Mouse (Mus musculus) inflammation-experienced regulatory T-cells, adult 6 months (primary cell): ENCODE results near the gene Trim65. TPM values are rescaled to one million over a fixed set of nuclear protein-coding genes. Genes with fewer than 3 reads are reported as not detected.

Experiments used
- ATAC-seq: one replicate; pipeline ENCODE4 v1.8.0; 2017
- polyA plus RNA-seq, 3 experiments: library from polyadenylated mRNA; unstranded; fragments of 100-300 nt; shearing (Covaris generic); gene quantifications; one replicate each; pipeline ENCODE4 v1.2.1; 2017

Trim65 gene
- polyA plus RNA-seq, 3 experiments from 2014 or later: 9.5 to 13.3 (median 11.4) TPM

DNA sequence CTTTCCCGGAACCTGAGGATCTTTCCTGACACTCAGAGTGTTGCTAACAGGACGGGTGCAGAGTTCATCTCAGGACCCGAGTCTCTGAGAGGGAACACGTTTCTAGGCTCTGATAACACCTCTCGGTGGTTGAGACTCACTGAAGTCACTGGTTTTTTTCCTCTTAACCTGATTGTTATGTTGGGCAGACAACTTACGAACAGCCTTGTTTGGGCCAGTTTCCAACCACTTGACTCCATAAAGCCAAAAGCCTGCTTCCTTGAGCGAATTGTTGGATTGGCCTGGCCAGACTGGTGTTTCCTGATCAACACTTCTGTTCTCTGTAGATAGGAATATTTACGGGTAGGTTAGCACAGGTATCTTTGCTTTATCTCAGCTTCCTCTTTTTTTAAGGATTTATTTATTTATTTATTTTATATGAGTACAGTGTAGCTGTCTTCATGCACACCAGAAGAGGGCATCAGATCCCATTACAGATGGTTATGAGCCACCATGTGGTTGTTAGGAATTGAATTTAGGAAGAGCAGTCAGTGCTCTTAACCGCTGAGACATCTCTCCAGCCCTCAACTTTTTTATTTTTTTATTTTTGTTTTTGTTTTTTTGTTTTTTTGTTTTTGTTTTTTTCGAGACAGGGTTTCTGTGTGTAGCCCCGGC lies 42.1 kb downstream of the Trim65 start:
- ATAC-seq: no peak

DNA sequence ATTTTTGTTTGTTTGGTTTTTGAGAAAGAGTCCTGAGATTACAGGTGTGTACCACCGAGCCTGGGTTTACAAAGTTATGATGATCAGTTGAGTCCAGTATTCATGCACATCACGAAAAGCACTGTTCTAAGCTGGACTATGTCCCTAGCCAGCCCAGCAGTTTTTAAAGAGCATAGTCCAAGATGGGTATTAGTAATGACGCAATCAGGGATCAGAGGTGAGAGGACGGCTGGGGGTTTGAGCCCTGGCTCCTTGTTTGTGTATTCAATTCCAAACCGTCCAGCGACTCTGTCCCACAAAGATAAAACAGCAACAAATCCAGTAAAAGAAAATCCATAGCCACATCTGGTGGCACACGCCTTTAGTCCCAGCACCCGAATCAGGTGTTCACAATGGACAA lies 42.7 kb downstream of the Trim65 start:
- no peak for ATAC-seq

DNA sequence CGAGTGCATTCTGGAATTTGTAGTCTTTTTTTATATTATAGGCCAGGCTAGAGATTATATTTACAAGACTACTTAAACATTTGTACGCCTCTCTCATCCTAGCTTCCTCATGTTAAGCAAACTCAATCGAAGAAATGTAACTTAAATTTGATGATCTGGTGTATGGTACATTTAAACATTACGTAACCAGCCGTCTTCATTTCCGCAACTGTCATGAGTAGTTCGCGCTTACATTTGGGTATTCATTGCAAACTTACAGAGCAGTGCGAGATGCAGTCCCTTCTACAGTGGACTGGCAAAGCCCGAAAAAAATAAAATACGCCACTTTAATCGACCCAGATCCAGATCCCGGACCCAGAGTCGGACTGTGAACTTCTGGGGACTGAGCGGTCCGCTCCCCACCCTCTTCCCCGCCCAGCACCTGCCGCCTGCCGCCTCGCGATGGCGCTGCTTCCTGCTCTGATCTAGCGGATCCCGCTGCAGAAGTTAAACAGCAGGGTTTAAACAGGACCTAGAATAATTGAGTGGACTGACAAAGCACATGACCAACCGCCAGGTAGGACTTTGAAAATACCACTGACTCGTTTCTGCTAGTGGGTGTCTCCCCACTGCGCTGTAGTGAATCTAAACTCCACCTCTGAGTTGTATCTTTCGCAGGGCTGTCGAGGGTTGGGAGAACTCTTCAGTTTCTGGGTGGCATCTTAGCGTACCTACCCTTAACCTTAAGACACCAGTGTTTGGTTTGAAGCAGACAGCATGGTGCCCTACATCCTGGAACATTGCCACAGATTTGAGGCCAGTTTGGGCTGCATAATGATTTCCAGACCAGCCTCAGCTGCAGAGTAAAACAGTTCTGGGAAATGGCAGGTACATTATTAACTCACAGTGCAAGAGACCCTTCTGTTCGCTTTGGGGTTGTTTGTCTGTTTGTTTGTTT lies 43.5 kb downstream of the Trim65 start:
- peak; percentile 50 for ATAC-seq

DNA sequence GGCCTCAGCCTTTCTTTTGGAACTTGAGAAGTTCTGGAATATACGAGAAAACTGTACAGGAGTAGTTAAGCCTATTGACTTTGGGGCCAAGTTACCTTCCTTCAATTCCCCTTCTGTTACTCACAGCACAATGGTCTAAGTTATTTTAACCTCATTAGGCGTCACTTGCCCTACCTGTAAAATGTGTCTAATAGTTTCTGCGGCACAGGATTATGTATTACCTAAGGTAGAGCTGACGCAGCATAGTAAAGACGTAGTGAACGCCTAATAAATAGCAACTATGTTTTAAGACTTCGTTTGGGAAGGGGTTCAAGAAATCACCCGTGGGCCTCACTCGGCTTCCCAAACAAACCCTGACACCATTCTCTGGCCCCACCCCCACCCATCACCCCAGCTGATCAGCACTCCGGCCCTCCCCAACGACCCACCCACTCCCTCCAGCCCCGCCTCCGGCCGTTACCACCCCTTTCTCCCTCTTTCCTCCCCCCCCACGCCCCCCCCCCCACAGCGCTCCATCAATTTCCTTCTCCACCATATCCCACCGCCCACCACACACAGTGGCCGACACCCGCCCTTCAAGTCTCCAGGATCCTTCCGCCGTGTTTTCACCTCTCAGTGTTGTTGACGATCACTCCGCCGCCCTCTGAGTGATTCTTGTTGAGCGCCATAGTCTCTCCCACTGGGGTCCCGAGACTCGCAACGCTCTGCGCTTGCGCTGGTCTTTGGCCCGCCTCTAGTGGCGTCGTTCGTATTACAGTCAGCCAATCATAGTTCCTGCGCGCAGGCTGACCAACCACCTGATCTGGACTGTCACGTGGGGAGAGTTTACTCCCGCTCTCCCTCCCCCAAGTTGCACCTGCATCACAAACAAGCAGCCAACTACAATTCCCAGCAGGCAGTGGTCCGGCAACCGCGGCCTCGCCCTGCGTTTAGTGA lies 44.4 kb downstream of the Trim65 start, which contains the start of gene Wbp2:
Gene Wbp2, minus strand, starts transcription at position 738 of the 936 bp plus-strand sequence.
- peak; percentile 97 for ATAC-seq

DNA sequence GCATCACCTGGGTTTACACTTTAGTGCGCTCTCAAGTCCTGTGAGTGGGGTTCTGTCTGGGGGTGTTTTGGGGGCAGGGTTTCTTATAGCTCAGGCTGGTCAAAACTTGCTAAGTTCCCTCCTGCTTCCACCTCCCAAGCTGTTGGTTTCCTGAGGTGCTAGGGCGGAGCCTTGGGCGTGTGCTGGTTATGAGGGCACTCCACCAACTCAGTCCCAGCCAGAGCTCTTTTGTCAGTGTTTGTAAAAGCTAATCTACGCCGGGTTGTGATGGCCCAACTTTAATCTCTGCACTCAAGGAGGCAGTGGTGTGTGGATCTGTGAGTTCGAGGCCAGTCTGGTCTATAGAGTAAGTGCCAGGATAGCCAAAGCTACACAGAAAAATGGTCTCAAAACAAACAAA lies 46.8 kb downstream of the Trim65 start:
- no peak for ATAC-seq

DNA sequence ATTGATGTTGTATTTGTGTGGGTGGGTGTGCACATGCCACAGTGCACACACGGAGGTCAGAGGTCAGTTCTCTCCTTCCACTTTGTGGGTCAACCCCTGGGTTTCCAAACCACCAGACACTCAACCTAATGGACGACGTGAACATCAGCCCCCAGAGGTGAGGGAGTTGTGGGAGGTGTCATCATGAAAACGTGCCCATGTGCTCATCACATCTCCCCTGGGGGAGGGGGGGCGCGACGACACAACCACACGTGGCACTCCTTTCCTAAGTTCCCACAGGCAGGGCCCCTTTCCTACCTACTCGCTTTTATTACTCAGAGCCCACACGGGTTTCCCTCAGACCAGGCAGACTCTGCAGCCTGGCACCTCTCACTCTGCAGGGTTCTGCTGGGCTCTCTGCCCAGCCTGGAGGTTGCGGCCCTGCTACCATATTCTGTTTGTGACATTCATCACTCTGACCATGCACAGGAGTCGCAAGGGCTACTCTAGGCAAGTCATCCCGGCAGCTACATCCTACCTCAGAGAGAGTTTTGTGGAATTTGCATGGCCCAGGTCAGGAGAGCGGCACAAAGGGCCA lies 47.7 kb downstream of the Trim65 start:
- ATAC-seq: no peak

DNA sequence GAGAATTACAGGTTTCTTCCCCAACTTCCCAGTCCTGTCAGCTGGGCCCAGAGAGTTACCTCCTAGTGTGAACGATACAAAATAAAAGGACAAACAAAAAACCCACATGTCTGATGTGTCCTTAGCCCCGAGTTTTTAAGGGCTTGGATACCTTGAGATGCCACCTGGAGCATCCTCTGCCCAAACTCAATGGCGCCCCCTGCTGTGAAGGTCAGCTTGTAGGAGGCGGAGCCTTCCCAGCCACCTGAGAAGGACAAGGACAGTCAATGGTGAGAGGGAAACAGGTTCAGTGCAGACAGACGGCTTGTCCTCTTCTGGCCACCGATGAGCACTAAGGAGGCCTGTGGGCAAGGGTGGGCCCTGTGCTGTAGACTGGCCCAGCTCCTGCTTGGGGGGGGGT lies 49.8 kb downstream of the Trim65 start:
- no peak for ATAC-seq

DNA sequence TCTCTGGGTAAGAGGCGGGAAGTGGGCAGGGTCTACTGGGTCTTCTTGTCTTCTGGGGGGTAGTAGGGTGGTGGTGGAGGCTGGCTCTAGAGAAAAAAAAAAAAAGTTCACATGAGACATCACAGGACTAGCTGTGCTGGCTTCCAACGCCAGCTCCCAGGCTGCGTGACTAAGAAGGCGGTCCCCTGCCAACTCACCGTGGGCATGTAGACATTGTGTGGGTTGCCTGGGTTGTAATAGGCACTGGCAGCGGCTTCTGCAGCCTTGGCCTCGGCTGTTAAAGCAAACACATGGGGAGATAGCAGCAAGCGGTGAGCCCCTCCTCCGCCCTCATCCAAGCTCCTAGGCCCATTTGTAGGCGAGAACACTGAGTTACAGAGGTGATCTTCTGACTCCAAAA lies 51.4 kb downstream of the Trim65 start:
- ATAC-seq: no peak

DNA sequence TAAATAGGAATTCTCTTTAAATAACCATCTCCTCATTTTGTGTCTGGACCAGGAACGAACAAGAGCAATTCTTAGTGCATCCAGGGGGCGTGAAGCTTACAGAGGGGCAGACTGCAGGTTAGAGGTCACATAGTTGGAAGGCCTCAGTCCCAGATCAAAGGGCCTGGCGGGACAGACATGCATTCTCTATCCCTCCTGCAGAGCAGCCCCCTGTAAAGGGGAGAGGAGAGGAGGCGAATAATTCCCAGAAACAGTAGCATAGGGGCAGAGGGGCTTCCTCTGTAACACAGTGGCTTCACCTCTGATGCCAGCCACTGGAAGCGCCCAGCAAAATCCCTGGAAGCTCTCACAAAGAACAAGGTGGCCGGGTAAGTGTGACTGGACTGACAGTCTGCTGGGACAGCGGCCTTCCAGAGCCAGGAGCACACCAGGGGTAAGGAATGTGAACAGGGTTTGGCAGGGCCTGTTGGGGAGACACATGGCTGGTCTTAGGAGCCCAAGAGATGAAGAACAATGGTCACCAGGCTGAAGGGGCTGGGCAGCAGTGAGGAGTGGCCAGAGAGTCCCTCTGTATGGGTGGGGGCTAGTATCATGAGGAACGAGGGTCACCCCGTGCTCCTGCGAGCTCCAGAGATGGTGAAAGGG lies 52.1 kb downstream of the Trim65 start:
- ATAC-seq: no peak

DNA sequence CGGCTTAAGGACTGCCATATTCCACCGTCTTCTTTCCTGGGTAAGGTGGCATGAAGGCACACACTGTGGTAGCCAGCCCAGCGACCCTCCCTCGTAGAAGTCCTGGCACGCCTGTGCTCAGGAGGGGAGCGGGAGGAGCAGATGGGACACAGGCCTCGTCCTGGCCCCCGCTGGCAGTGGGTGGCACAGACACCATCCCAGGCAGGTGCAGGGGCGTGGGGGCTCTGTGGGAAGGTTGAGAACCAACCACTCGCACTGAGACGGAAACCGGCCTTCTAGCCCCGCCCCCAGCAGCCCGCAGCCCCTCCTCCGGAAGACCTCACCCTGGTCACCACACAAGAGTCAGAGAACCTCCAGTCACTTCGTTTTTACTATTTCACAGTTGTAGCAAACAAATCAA lies 52.7 kb downstream of the Trim65 start:
- peak; percentile 84 for ATAC-seq

DNA sequence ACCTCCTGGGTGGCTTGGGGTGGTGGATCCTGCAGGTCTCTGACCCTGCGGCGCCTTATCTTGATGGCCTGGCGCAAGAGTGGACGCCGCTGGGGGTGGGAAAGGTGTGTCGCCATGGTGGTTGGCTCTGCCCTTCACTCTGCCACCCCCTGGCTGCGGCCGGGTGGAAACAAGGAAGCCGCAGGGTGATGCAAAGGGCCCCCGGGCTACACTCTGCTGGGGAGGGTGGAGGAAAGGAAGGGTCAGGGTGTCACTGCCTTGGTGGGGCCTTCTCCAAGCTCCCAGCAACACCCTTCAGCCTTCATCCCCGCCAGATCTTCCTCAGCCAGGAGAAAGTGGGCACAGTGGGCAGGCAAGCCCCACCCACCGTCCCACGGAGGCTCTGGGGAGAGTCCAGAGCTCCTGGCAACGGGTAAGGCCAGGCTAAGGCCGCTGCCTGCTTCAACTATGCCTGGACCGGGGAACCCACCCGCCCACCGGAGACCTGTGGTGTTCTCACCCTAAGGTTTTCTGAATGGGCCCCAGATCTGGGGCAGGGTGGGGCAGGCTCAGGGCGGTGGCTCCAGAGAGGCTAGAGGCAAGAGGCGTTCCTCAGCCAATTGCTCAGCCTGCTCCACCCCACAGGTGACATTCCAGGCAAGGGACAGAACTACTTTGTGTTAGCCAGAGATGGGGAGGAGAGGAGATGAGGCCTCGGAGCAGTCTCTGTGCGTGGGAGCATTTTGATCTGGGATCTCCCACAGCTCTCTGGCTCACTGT lies 53.3 kb downstream of the Trim65 start, which contains the start of gene Unc13d:
Gene Unc13d, minus strand, starts transcription at position 516 of the 759 bp plus-strand sequence.
- peak; percentile 49 for ATAC-seq

DNA sequence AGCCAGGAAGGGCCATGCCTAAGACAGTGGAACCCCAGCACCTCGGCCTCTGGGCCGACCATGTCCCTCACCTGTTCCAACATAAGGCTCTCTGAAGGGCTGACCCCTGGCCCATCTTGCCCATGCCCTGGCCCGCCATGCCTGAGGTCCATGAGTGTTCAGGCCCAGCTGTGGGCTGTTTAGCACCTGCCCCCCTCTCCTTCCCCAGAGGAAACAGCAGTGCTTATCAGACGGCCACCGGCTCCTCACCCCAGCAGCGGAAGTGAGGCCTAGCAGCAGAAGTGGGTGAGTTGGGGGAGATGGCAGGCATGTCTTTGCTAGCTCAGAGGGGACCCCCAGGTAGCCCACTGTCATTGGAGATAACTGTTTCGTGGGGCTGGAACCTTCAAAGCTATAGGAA lies 54.1 kb downstream of the Trim65 start:
- peak; percentile 60 for ATAC-seq

DNA sequence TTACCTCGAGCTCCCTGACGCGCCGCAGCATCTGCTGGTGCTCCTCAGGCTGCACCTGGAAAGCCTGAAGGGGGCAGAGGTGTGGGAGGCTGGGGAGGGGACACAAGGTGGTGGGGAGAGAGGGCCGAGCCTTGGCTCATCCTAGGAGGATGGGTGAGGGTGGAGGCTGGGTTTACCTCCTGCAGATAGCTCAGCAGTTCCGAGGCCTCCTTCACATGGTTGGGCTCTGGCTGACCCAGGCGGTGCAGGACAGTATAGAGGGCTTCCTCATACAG lies 54.7 kb downstream of the Trim65 start:
- no peak for ATAC-seq

DNA sequence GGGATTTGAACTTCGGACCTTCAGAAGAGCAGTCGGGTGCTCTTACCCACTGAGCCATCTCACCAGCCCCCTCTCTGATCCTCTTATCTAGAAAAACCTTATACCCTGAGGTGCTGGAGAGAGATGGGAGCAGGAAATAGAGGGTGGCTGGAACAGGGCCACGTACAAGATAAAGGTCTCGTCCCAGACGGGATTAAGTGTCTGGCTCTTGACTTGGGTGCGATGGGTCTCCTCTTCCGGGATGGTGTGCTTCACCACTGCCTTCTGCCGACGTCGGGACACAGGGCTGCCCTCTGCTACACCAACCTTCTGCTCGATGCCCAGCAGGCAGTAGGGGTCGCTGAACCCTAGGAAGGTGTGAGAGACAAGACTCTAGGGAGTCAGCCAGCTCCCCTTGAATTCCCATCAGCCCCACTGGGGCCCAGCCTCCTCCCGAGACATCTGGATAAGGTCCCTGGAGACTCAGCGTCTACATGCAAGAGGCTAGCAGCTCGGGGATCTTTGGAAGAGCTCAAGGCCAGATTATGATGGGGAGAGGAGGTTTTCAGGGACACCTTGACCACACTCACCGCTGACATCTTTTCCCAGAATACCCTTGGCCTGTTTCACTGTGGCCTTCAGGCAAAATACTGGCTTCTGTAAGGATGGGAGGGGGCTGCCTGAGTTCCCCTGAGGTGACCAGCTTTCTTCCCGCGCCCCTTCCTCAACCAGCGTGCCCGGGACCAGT lies 55.2 kb downstream of the Trim65 start:
- no peak for ATAC-seq

DNA sequence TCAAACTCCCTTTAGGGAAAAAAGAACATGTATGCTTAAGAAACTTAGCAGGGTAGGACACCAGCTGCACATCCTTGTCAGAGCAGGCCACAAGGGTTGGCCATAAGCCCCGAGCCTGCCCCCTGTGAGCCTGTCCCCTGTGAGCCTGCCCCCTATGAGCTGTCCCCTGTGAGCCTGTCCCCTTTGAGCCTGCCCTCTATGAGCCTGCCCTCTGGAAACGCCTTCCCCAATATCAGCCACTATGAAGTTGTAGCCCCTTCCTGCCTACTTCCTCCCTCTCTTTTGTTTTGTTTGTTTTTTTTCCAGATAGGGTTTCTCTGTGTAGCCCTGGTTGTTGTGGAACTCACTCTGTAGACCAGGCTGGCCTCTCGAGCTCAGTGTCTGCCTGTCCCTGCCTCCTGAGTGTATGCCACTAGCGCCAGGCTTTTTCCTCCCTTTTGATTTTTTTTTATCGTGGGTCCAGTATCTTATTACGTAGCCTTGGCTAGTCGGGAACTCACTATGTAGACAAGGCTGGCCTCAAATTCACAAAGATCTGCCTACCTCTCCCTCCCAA lies 56.4 kb downstream of the Trim65 start:
- ATAC-seq: no peak

DNA sequence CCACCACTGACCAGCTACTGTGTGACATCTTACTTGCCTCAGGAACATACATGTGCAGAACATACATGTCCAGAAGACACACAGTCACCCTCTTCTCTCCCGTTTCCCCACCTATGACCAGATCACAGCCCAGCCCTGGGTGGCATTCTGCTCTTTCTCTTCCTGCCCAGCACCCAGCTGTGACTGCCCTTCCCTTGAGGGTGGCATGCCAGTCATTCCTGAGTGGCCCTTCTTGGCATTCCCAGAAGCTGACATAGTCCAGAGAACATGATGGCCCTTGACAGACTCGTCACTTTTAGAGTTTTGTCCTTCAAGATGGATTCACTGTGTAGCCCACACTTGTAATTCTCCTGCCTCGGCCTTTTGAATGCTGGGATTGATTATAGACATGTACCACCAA lies 58.3 kb downstream of the Trim65 start:
- ATAC-seq: no peak
